Mouse (Mus musculus) small intestine, adult 2 months (tissue): Measurements from ENCODE around the gene Dapk2. TPM values are rescaled to one million over a fixed set of nuclear protein-coding genes. Genes with fewer than 3 reads are reported as not detected.

Experiments used
- H3K27ac ChIP-seq: fragments of 200-500 bp; 2 replicates; pipeline ENCODE4 v1.5.1; 2012; ENCODE audit warnings: low read depth, low read length, control low read depth, inconsistent platforms; ENCODE audit not compliant: insufficient read depth
- H3K27me3 ChIP-seq: fragments of 200-500 bp; 2 replicates; pipeline ENCODE4 v1.6.1; 2012; ENCODE audit warnings: mild to moderate bottlenecking, moderate library complexity, low read length, inconsistent platforms; ENCODE audit not compliant: control insufficient read depth, insufficient read depth
- H3K36me3 ChIP-seq: fragments of 200-500 bp; 2 replicates; pipeline ENCODE4 v1.6.1; 2012; ENCODE audit warnings: mild to moderate bottlenecking, low read length, control low read depth, inconsistent platforms; ENCODE audit not compliant: control insufficient read depth, insufficient read depth
- H3K4me1 ChIP-seq: fragments of 200-500 bp; 2 replicates; pipeline ENCODE4 v1.6.1; 2012; ENCODE audit warnings: low read length, inconsistent platforms, mixed read lengths; ENCODE audit not compliant: control insufficient read depth, insufficient read depth, insufficient read length
- H3K4me3 ChIP-seq: fragments of 200-500 bp; 2 replicates; pipeline ENCODE4 v1.5.1; 2012; ENCODE audit warnings: low read depth, mild to moderate bottlenecking, control low read depth, inconsistent platforms, low read length, moderate library complexity
- CTCF ChIP-seq: fragments of 200-500 bp; IDR thresholded peaks from 2 replicates; pipeline ENCODE4 v1.5.1; 2012; ENCODE audit warnings: low read depth, mild to moderate bottlenecking, control low read depth, inconsistent platforms, low read length, moderate library complexity, mixed read lengths; ENCODE audit not compliant: insufficient replicate concordance, insufficient read length; ENCODE audit errors: extremely low read depth
- POLR2A ChIP-seq: fragments of 200-500 bp; IDR thresholded peaks from 2 replicates; pipeline ENCODE4 v1.6.1; 2012; ENCODE audit warnings: low read depth, mild to moderate bottlenecking, control low read depth, inconsistent platforms, low read length, moderate library complexity
- WGBS: fragments of 180-500 bp; shearing (Covaris S2); methylation state at CpG from one replicate; pipeline ENCODE4 v1.1.7; 2018; 5-methylcytosine and 5-hydroxymethylcytosine counted together
- polyA plus RNA-seq: library from polyadenylated mRNA; depleted of rRNA; stranded (reverse); fragments of >200 nt; gene quantifications from 2 replicates; pipeline ENCODE4 v1.2.3, GENCODE M21; 2012

The Dapk2 gene
- polyA plus RNA-seq, 1 experiment = 8.2 TPM

GRCm38 (mm10) chr9:66125543-66126455 lies 32.2 kb upstream of the Dapk2 start:
- no peak for TF ChIP-seq CTCF
- TF ChIP-seq POLR2A = no peak
- H3K36me3 ChIP-seq = peaks cover 2% of the 10 kb centered on the region
- peak overlapping the region; percentile 55 for H3K27ac ChIP-seq
- no peaks in the 10 kb centered on the region for H3K27me3 ChIP-seq
- no peak overlapping the region for H3K4me3 ChIP-seq
- WGBS = 27% methylated on average over 12 of the region's 12 CpGs
- H3K4me1 ChIP-seq = peaks cover 6% of the 10 kb centered on the region; the same call in 1 of the 2 replicates

- Histone ChIP-seq H3K4me1 (peaks cover 6% of the 10 kb centered on the region; the same call in 1 of the 2 replicates), H3K4me3 (peak within 1 kb of the TSS; percentile 76), H3K27me3 (no peaks in the 10 kb centered on the region), H3K27ac (peak within 1 kb of the TSS; percentile 55), H3K36me3 (peaks cover 5% of the 10 kb centered on the region)
- WGBS = under 1% methylated on average over 34 of the region's 34 CpGs
- peak; percentile 70; the same call in 1 of the 2 replicates for TF ChIP-seq POLR2A
- no peak for TF ChIP-seq CTCF
Observed at GRCm38 (mm10) chr9:66126456-66127192, 31.4 kb upstream of the Dapk2 start, which contains the start of the genes Snx1 and Ciao2a. Snx1 (minus strand) TSS chr9:66126587. Ciao2a (plus strand) TSS chr9:66126611.

- TF ChIP-seq POLR2A = no peak
- no peak for TF ChIP-seq CTCF
- peaks cover 6% of the 10 kb centered on the region; the same call in 1 of the 2 replicates for H3K4me1 ChIP-seq
- peak overlapping the region; percentile 31 for H3K27ac ChIP-seq
- H3K36me3 ChIP-seq = peaks cover 5% of the 10 kb centered on the region
- no peaks in the 10 kb centered on the region for H3K27me3 ChIP-seq
- 10% methylated on average over 6 of the region's 6 CpGs for WGBS
- H3K4me3 ChIP-seq = peak overlapping the region; percentile 76
Observed at GRCm38 (mm10) chr9:66127193-66127546, 30.9 kb upstream of the Dapk2 start.

GRCm38 (mm10) chr9:66127884-66128283 lies 30.1 kb upstream of the Dapk2 start:
- no peaks in the 10 kb centered on the region for H3K27me3 ChIP-seq
- no peak overlapping the region for H3K4me3 ChIP-seq
- no peak overlapping the region for H3K27ac ChIP-seq
- TF ChIP-seq CTCF (no peak), POLR2A (no peak)
- peaks cover 6% of the 10 kb centered on the region; the same call in 1 of the 2 replicates for H3K4me1 ChIP-seq
- peaks cover 10% of the 10 kb centered on the region for H3K36me3 ChIP-seq
- 75% methylated on average over 4 of the region's 4 CpGs for WGBS

GRCm38 (mm10) chr9:66131466-66131865 lies 26.6 kb upstream of the Dapk2 start:
- WGBS = 87% methylated on average over 2 of the region's 2 CpGs
- Histone ChIP-seq H3K36me3 (peaks cover 34% of the 10 kb centered on the region), H3K4me1 (peaks cover 3% of the 10 kb centered on the region; the same call in 1 of the 2 replicates), H3K27me3 (no peaks in the 10 kb centered on the region), H3K4me3 (no peak overlapping the region), H3K27ac (no peak overlapping the region)
- no peak for TF ChIP-seq CTCF
- no peak for TF ChIP-seq POLR2A

- H3K4me1 ChIP-seq = no peaks in the 10 kb centered on the region
- no peak overlapping the region for H3K27ac ChIP-seq
- H3K27me3 ChIP-seq = no peaks in the 10 kb centered on the region
- H3K36me3 ChIP-seq = peaks cover 65% of the 10 kb centered on the region
- TF ChIP-seq CTCF = peak; percentile 52; the same call in 1 of the 2 replicates
- TF ChIP-seq POLR2A = no peak
- WGBS = 46% methylated on average over 4 of the region's 4 CpGs
- H3K4me3 ChIP-seq = no peak overlapping the region
Observed at GRCm38 (mm10) chr9:66135967-66136366, 22.1 kb upstream of the Dapk2 start.
